Mouse (Mus musculus) intestine, embryonic 14.5 days (tissue): ENCODE results near the gene Il1rl1. TPM values are rescaled to one million over a fixed set of nuclear protein-coding genes. Genes with fewer than 3 reads are reported as not detected.

Source experiments
- ATAC-seq: fragments of 200-750 bp; cut with Nextera tagmentation; replicated peaks from 2 replicates; pipeline ENCODE4 v1.8.0; 2017; ENCODE audit warnings: low read depth, moderate number of reproducible peaks, moderate TSS enrichment, moderate library complexity; ENCODE audit not compliant: low FRiP score, low TSS enrichment
- DNase-seq: peaks from one replicate; pipeline ENCODE4 v3.0.0-alpha.2; 2018; ENCODE audit warnings: low spot score
- H3K27ac ChIP-seq: fragments of 300-500 bp; sonication (generic); 2 replicates; pipeline ENCODE4 v1.5.1; 2014; ENCODE audit warnings: low read depth, mild to moderate bottlenecking, control low read depth
- H3K27me3 ChIP-seq: fragments of 300-500 bp; sonication (generic); replicated peaks from 2 replicates; pipeline ENCODE4 v1.6.1; 2014; ENCODE audit warnings: low read length, control low read depth; ENCODE audit not compliant: control insufficient read depth, insufficient read depth
- H3K36me3 ChIP-seq: fragments of 300-500 bp; sonication (generic); 2 replicates; pipeline ENCODE4 v1.6.1; 2014; ENCODE audit warnings: low read length, control low read depth; ENCODE audit not compliant: control insufficient read depth, insufficient read depth
- H3K4me1 ChIP-seq: fragments of 300-500 bp; sonication (generic); replicated peaks from 2 replicates; pipeline ENCODE4 v1.6.1; 2014; ENCODE audit warnings: low read length, control low read depth, mixed read lengths; ENCODE audit not compliant: control insufficient read depth, insufficient read depth
- H3K4me2 ChIP-seq: fragments of 300-500 bp; sonication (generic); 2 replicates; pipeline ENCODE4 v1.6.1; 2014; ENCODE audit warnings: low read length
- H3K4me3 ChIP-seq: fragments of 300-500 bp; sonication (generic); 2 replicates; pipeline ENCODE4 v1.5.1; 2014; ENCODE audit warnings: low read depth, low read length, control low read depth, mixed read lengths
- H3K9ac ChIP-seq: fragments of 300-500 bp; sonication (generic); 2 replicates; pipeline ENCODE4 v1.6.1; 2014; ENCODE audit warnings: mild to moderate bottlenecking, low read length
- H3K9me3 ChIP-seq: fragments of 300-500 bp; sonication (generic); 2 replicates; pipeline ENCODE4 v1.6.1; 2016; ENCODE audit warnings: low read length, control low read depth; ENCODE audit not compliant: control insufficient read depth
- WGBS: fragments of 180-500 bp; shearing (Covaris S2); extraction: QIAGEN DNeasy Blood & Tissue Kit; methylation state at CpG from one replicate; pipeline ENCODE4 v1.1.7; 2014; 5-methylcytosine and 5-hydroxymethylcytosine counted together
- polyA plus RNA-seq: library from polyadenylated mRNA; unstranded; fragments of >200 nt; fragmentation: Nextera tagmentation; extraction: Ambion mirVana; gene quantifications from 2 replicates; pipeline ENCODE4 v1.2.1, GENCODE M21; 2014

The Il1rl1 gene
- polyA plus RNA-seq, 1 experiment from 2014 or later: 0.31 TPM

GRCm38 (mm10) chr1:40465477-40466430 is 36.4 kb downstream of the Il1rl1 start, which contains the start of gene Il18r1:
TSS of gene Il18r1 (plus strand) at chr1:40465552.
- no peaks in the 10 kb centered on the region for H3K27me3 ChIP-seq
- ATAC-seq (no peak), DNase-seq (peak; percentile 53)
- H3K4me1 ChIP-seq: no peaks in the 10 kb centered on the region
- H3K9me3 ChIP-seq: no peaks in the 10 kb centered on the region
- no peaks in the 10 kb centered on the region for H3K36me3 ChIP-seq
- no peak within 1 kb of the TSS for H3K4me2 ChIP-seq
- 42% methylated on average over 20 of the region's 20 CpGs for WGBS
- H3K9ac ChIP-seq: no peak within 1 kb of the TSS
- H3K27ac ChIP-seq: no peak within 1 kb of the TSS
- H3K4me3 ChIP-seq: no peak within 1 kb of the TSS

DNA sequence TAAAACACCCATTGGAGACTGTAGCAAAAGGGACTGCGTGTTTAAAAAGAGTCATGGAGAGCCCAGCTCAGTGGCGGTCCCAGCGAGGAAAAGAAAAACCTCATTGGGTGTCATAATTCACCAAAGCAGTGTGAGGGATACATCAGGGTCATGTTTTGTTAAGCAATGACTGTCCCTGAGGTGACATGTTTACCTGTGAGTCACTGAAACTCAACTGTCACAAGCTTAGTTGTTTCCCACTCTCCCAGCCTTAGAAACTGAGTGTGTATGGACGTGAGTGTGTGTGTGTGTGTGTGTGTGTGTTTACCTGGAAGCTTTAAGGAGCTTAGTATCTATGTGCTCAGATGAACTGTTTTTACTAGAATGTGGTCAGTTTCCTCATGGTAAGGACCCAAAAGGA is 37.9 kb downstream of the Il1rl1 start:
- Histone ChIP-seq H3K4me2 (no peak overlapping the region), H3K27ac (no peak overlapping the region), H3K9ac (no peak overlapping the region), H3K4me3 (no peak overlapping the region), H3K36me3 (no peaks in the 10 kb centered on the region), H3K9me3 (no peaks in the 10 kb centered on the region), H3K4me1 (no peaks in the 10 kb centered on the region), H3K27me3 (no peaks in the 10 kb centered on the region)
- ATAC-seq (no peak), DNase-seq (no peak)
- WGBS: 84% methylated on average over 4 of the region's 4 CpGs

- no peak overlapping the region for H3K9ac ChIP-seq
- DNase-seq (no peak), ATAC-seq (no peak)
- WGBS: 78% methylated on average over 2 of the region's 2 CpGs
- H3K27ac ChIP-seq: no peak overlapping the region
- no peaks in the 10 kb centered on the region for H3K36me3 ChIP-seq
- H3K4me3 ChIP-seq: no peak overlapping the region
- no peaks in the 10 kb centered on the region for H3K4me1 ChIP-seq
- H3K4me2 ChIP-seq: no peak overlapping the region
- no peaks in the 10 kb centered on the region for H3K27me3 ChIP-seq
- H3K9me3 ChIP-seq: no peaks in the 10 kb centered on the region
These were observed 39.4 kb downstream of the Il1rl1 start for GRCm38 (mm10) chr1:40468805-40469204.

DNA sequence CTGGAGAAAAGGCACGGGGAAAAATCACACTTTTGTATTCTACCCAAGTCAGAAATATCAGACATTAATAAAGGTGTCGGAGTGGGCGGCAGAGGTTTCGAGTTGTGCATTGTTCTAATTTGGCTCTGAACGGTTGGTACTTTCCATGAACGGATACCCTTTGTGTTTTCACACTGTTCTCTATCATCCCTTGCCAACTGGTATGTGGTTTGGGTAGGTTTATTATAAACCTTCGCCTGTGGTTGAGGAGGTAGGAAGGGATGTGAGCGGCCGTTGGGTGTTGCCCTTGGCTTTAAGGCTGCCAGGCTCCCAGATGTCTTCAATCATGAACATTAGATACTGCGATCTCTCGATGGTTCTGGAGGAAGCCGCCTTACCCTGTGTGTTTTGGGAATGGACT is 40.5 kb downstream of the Il1rl1 start:
- 84% methylated on average over 12 of the region's 12 CpGs for WGBS

DNA sequence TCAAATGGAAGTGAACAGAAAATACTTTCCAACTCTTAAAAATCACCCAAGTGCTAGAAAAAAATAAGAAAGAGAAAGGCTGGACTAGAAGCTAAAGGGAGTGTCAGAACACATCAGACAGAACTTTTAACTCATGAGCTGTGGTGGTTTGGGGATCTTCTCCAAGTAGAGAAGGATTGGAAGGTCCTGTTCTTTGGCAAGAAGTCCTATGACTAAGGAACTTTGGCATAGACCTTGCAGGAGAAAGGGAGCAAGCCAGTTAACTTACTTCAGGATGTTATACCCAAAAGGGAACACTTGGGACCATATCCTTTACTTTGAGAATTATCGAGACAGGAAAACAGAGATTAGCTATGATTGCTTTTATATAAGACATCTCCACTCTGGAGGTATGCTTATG is 43.0 kb downstream of the Il1rl1 start:
- Histone ChIP-seq H3K4me3 (no peak overlapping the region), H3K9me3 (no peaks in the 10 kb centered on the region), H3K4me2 (no peak overlapping the region), H3K27me3 (no peaks in the 10 kb centered on the region), H3K36me3 (no peaks in the 10 kb centered on the region), H3K4me1 (no peaks in the 10 kb centered on the region), H3K27ac (no peak overlapping the region), H3K9ac (no peak overlapping the region)
- 100% methylated on average over 1 of the region's 1 CpGs for WGBS
- ATAC-seq (no peak), DNase-seq (no peak)

More for the DNA sequence above, 40.5 kb downstream of the Il1rl1 start:
- H3K4me3 ChIP-seq: no peak overlapping the region
- H3K36me3 ChIP-seq: no peaks in the 10 kb centered on the region
- ATAC-seq (no peak), DNase-seq (no peak)
- H3K4me2 ChIP-seq: no peak overlapping the region
- no peak overlapping the region for H3K27ac ChIP-seq
- no peaks in the 10 kb centered on the region for H3K9me3 ChIP-seq
- H3K9ac ChIP-seq: no peak overlapping the region
- H3K4me1 ChIP-seq: no peaks in the 10 kb centered on the region
- no peaks in the 10 kb centered on the region for H3K27me3 ChIP-seq

DNA sequence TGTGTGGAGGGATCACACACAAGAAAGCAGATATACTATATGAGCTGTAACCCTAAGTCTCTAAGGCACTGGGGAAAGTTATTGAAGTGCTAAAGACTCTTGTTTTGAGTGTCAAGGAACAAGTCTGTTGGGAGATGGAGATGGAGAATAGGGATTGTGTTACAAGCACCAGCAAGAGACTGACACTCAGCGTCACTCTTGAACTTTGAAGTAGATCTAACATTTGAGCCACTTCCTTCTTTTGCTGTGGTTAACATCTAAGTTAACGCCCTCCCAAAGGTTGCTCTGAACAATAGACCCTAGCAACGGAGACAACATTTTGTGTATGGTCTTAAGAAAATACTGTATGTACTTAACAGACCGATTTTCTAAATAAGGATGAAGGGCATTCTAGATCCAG is 44.3 kb downstream of the Il1rl1 start:
- Histone ChIP-seq H3K9me3 (no peaks in the 10 kb centered on the region), H3K9ac (no peak overlapping the region), H3K27ac (no peak overlapping the region), H3K4me2 (no peak overlapping the region), H3K27me3 (no peaks in the 10 kb centered on the region), H3K4me1 (no peaks in the 10 kb centered on the region), H3K4me3 (no peak overlapping the region), H3K36me3 (no peaks in the 10 kb centered on the region)
- WGBS: 85% methylated on average over 4 of the region's 4 CpGs
- ATAC-seq (no peak), DNase-seq (no peak)

GRCm38 (mm10) chr1:40474336-40474735 is 45.0 kb downstream of the Il1rl1 start:
- WGBS: 68% methylated on average over 5 of the region's 5 CpGs
- H3K4me3 ChIP-seq: no peak overlapping the region
- H3K36me3 ChIP-seq: no peaks in the 10 kb centered on the region
- no peak overlapping the region for H3K9ac ChIP-seq
- H3K9me3 ChIP-seq: no peaks in the 10 kb centered on the region
- H3K4me1 ChIP-seq: no peaks in the 10 kb centered on the region
- no peak overlapping the region for H3K27ac ChIP-seq
- ATAC-seq: no peak
- H3K27me3 ChIP-seq: no peaks in the 10 kb centered on the region
- no peak for DNase-seq
- H3K4me2 ChIP-seq: no peak overlapping the region

DNA sequence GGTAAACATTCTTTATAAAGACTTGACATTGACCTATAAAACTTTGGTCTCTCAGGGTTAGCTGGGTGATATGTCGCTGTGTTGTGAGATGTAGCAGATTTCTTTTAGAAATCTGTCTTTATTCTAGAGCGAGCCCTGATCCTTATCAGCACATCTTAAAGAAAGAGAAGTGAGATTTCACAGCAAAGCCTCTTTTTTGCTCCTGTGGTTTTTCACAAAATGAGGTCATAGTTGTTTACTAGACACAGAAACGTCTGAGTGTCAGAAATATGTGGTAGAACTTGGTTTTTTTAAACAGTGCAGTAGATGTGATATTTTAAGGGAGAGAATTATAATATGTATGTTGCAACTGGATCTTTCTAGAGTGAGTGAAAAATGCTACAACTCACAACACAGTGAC is 46.3 kb downstream of the Il1rl1 start:
- 49% methylated on average over 3 of the region's 3 CpGs for WGBS
- Histone ChIP-seq H3K4me3 (no peak overlapping the region), H3K4me2 (no peak overlapping the region), H3K27me3 (no peaks in the 10 kb centered on the region), H3K4me1 (no peaks in the 10 kb centered on the region), H3K9ac (no peak overlapping the region), H3K36me3 (no peaks in the 10 kb centered on the region), H3K9me3 (no peaks in the 10 kb centered on the region), H3K27ac (no peak overlapping the region)
- ATAC-seq (no peak), DNase-seq (no peak)

- Histone ChIP-seq H3K4me1 (no peaks in the 10 kb centered on the region), H3K9ac (no peak overlapping the region), H3K36me3 (no peaks in the 10 kb centered on the region), H3K9me3 (no peaks in the 10 kb centered on the region), H3K4me2 (no peak overlapping the region), H3K4me3 (no peak overlapping the region), H3K27ac (no peak overlapping the region), H3K27me3 (no peaks in the 10 kb centered on the region)
- DNase-seq: no peak
- 69% methylated on average over 4 of the region's 4 CpGs for WGBS
- no peak for ATAC-seq
These were observed 47.4 kb downstream of the Il1rl1 start for GRCm38 (mm10) chr1:40476756-40477155.
